Mouse (Mus musculus) neural tube, embryonic 12.5 days (tissue): ENCODE measurements at regions not wholly inside any gene's neighbourhood (a gene's known extent, or its start where the extent isn't known, plus 50 kb on each side); places are given as distances from the start of the nearest gene placed in this dataset.

Experiments used
- ATAC-seq: fragments of 200-750 bp; cut with Nextera tagmentation; 2 replicates; pipeline ENCODE4 v1.8.0; 2017; ENCODE audit warnings: low read depth, mild to moderate bottlenecking, moderate TSS enrichment, moderate library complexity; ENCODE audit not compliant: low FRiP score
- H3K27ac ChIP-seq: fragments of 300-500 bp; sonication (generic); 2 replicates; pipeline ENCODE4 v1.5.1; 2016
- H3K27me3 ChIP-seq: fragments of 300-500 bp; sonication (generic); replicated peaks from 2 replicates; pipeline ENCODE4 v1.6.1; 2016; ENCODE audit warnings: mild to moderate bottlenecking
- H3K36me3 ChIP-seq: fragments of 300-500 bp; sonication (generic); 2 replicates; pipeline ENCODE4 v1.6.1; 2016; ENCODE audit warnings: mild to moderate bottlenecking
- H3K4me1 ChIP-seq: fragments of 300-500 bp; sonication (generic); 2 replicates; pipeline ENCODE4 v1.6.1; 2016
- H3K4me2 ChIP-seq: fragments of 300-500 bp; sonication (generic); replicated peaks from 2 replicates; pipeline ENCODE4 v1.6.1; 2016; ENCODE audit warnings: mild to moderate bottlenecking
- H3K4me3 ChIP-seq: fragments of 300-500 bp; sonication (generic); 2 replicates; pipeline ENCODE4 v1.5.1; 2016
- H3K9ac ChIP-seq: fragments of 300-500 bp; sonication (generic); 2 replicates; pipeline ENCODE4 v1.6.1; 2016; ENCODE audit warnings: mild to moderate bottlenecking
- H3K9me3 ChIP-seq: fragments of 300-500 bp; sonication (generic); 2 replicates; pipeline ENCODE4 v1.6.1; 2016; ENCODE audit warnings: mild to moderate bottlenecking
- WGBS: fragments of 180-500 bp; shearing (Covaris S2); methylation state at CpG from one replicate; pipeline ENCODE4 v1.1.7; 2016; 5-methylcytosine and 5-hydroxymethylcytosine counted together

DNA sequence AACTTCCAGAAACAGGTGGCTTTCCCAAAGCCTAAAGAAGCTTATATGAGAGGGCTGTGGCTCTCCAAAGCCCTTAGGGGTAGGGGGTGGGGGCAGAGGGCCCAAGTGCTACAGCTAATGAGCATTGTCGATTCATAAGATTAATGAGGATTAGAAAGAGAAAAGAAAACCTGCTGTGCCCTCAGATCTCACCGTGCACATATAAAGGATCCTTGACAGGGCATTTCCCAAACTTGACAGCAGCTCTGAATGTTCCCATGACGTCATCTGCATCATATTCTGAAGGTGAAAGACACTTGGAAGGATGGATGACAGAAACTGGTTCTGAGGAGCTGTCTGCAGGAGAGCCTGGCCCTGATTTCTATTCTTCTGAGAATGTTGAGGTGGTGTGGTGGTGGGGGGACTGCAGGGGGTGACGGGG lies 292.4 kb downstream of the Matn1 start:
- Histone ChIP-seq H3K4me2 (no peak overlapping the region), H3K27ac (no peak overlapping the region), H3K9me3 (no peaks in the 10 kb centered on the region), H3K4me3 (no peak overlapping the region), H3K36me3 (no peaks in the 10 kb centered on the region), H3K27me3 (no peaks in the 10 kb centered on the region), H3K9ac (no peak overlapping the region), H3K4me1 (no peaks in the 10 kb centered on the region)
- no peak for ATAC-seq
- 45% methylated on average over 4 of the region's 4 CpGs for WGBS

DNA sequence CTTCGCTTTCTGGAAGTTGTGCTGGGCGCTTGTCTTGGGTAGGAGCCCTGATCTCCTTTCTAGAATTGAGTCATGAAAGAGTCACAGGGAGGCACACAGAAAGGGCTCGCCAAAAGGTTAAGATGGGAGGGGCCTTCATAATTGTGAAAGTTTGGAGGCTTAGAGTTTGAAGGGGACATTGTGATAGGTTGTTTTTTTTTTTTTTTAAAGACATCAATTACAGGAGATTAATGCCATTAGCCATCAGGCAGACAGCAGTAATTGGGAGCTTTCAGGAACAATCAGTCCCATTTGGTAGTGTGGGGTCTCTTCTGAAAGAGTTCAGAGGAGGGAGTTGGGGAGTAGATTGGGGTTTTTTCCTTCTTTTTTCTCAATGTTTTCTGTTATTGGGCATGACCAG lies 294.4 kb downstream of the Matn1 start:
- peaks cover 5% of the 10 kb centered on the region for H3K4me1 ChIP-seq
- H3K36me3 ChIP-seq = no peaks in the 10 kb centered on the region
- no peaks in the 10 kb centered on the region for H3K9me3 ChIP-seq
- no peak for ATAC-seq
- no peak overlapping the region for H3K27ac ChIP-seq
- 86% methylated on average over 3 of the region's 3 CpGs for WGBS
- H3K4me3 ChIP-seq = no peak overlapping the region
- no peak overlapping the region for H3K9ac ChIP-seq
- no peaks in the 10 kb centered on the region for H3K27me3 ChIP-seq
- H3K4me2 ChIP-seq = no peak overlapping the region

DNA sequence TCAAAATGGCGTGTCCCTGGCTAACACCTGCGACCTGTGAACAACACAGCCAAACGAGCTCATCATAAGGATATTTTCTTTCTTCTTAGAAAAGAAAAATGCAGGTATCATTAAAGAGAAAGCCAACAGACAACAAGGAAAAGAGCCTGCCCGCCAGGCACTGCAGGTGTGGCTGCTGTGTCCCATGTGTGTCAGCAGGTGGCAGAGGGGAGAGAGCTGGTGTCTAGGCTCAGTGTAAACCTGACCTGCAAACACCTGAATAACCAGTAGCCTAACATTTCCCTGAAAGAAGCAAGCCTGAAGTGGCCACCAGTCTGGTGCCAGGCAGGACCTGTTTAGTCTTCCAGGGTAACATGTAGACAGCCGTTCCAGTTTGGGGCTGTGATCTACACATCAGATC lies 294.9 kb downstream of the Matn1 start:
- Histone ChIP-seq H3K36me3 (no peaks in the 10 kb centered on the region), H3K27me3 (no peaks in the 10 kb centered on the region)
- WGBS = 83% methylated on average over 5 of the region's 5 CpGs

GRCm38 (mm10) chr4:131240457-131240856 lies 296.3 kb downstream of the Matn1 start:
- WGBS = 86% methylated on average over 4 of the region's 4 CpGs
- Histone ChIP-seq H3K4me3 (no peak overlapping the region), H3K36me3 (no peaks in the 10 kb centered on the region), H3K4me1 (peaks cover 12% of the 10 kb centered on the region), H3K9me3 (no peaks in the 10 kb centered on the region), H3K9ac (no peak overlapping the region), H3K27me3 (no peaks in the 10 kb centered on the region), H3K4me2 (no peak overlapping the region), H3K27ac (no peak overlapping the region)
- ATAC-seq = no peak

More for the DNA sequence above, 294.9 kb downstream of the Matn1 start:
- ATAC-seq = no peak
- no peaks in the 10 kb centered on the region for H3K9me3 ChIP-seq
- peaks cover 11% of the 10 kb centered on the region for H3K4me1 ChIP-seq
- no peak overlapping the region for H3K27ac ChIP-seq
- H3K9ac ChIP-seq = no peak overlapping the region
- no peak overlapping the region for H3K4me2 ChIP-seq
- no peak overlapping the region for H3K4me3 ChIP-seq

GRCm38 (mm10) chr4:131242250-131242649 lies 298.1 kb downstream of the Matn1 start:
- 83% methylated on average over 4 of the region's 4 CpGs for WGBS
- no peak overlapping the region for H3K27ac ChIP-seq
- H3K4me3 ChIP-seq = no peak overlapping the region
- H3K27me3 ChIP-seq = peaks cover 6% of the 10 kb centered on the region
- no peak overlapping the region for H3K9ac ChIP-seq
- no peaks in the 10 kb centered on the region for H3K36me3 ChIP-seq
- ATAC-seq = no peak
- no peak overlapping the region for H3K4me2 ChIP-seq
- peaks cover 12% of the 10 kb centered on the region for H3K4me1 ChIP-seq
- no peaks in the 10 kb centered on the region for H3K9me3 ChIP-seq

DNA sequence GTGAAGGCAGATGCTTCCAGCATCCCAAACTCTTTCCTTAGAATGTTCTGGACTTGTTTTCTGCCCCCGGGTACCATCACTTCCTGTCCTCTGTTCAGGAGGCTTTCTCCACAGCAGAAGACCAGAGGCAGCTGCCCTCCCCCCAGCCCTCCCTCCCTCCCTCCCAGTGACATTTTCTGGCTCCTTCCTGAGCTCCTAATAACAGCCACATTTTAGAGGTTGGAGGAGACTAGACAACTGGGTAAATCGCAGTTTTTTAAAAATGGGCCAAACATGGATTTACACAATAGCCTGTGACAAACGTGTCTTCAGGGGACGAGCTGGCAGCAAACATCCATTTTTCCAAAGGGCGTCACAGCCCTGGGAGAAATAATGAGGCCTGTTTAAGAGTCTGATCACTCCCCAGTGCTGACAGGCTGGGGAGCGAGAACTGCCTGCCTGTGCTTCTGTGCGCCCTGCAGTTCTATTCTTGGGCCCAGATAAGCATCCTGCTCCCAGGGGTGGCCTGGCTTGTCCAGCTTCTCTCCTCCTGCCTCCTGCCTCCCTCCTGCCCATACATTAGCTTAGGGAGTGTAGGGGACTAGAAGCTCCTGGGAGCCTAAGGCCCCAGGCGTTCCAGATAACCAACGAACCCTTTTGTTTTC lies 299.7 kb downstream of the Matn1 start:
- no peak overlapping the region for H3K4me3 ChIP-seq
- H3K9ac ChIP-seq = no peak overlapping the region
- peak; percentile 48; the same call in 1 of the 2 replicates for ATAC-seq
- H3K4me1 ChIP-seq = peaks cover 12% of the 10 kb centered on the region
- no peaks in the 10 kb centered on the region for H3K36me3 ChIP-seq
- H3K9me3 ChIP-seq = no peaks in the 10 kb centered on the region
- H3K27me3 ChIP-seq = peaks cover 6% of the 10 kb centered on the region
- 36% methylated on average over 9 of the region's 9 CpGs for WGBS
- 0 out of 2 replicates have a peak overlapping the region, but pooled peaks have one; percentile 33 for H3K27ac ChIP-seq
- H3K4me2 ChIP-seq = no peak overlapping the region

DNA sequence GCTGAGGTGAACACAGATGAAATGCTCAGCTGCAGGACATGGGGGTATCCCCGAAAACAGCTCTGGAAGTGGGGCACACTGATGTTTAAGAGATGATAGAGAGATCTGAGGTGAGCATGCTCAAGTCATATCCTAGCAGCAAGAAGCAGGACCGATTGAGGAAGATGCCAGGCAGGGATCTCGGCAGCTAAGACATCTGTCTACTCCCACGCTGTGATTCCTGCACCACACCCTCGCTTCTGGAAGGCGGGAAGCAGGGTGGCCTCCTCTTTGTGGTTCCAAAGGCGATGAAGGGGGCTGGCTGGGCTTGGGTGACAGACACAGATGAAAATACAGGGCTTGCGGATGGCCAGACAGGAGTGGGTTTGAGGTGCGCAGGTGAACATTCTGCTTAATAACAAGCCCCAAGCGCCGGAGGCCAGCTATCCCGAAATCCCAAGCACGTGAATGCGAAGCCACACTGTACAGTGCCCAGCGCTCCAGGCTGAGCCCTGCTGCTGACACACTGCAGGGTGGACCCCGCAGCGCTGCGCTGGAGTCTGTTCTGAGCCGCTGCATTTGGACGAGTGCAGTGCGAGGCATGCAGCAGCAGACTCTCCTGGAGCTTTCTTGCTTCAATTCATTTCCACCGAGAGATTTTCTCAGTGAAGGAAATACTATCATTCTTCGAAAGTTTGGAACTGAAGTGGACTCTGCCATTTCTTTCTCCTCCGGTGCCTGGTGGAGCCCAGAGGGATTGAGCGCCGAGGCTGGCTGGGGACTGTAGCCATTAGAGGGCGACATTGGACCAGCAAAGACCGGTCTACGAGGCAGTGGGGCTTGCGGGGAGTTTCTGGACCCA lies 308.6 kb downstream of the Matn1 start:
- Histone ChIP-seq H3K4me1 (peaks cover 11% of the 10 kb centered on the region; the same call in 1 of the 2 replicates), H3K27ac (no peak overlapping the region), H3K4me3 (no peak overlapping the region), H3K4me2 (peak overlapping the region; percentile 49), H3K9me3 (no peaks in the 10 kb centered on the region), H3K9ac (no peak overlapping the region), H3K36me3 (no peaks in the 10 kb centered on the region), H3K27me3 (peaks cover 9% of the 10 kb centered on the region)
- peak; percentile 65; the same call in 1 of the 2 replicates for ATAC-seq
- WGBS = 22% methylated on average over 30 of the region's 30 CpGs

DNA sequence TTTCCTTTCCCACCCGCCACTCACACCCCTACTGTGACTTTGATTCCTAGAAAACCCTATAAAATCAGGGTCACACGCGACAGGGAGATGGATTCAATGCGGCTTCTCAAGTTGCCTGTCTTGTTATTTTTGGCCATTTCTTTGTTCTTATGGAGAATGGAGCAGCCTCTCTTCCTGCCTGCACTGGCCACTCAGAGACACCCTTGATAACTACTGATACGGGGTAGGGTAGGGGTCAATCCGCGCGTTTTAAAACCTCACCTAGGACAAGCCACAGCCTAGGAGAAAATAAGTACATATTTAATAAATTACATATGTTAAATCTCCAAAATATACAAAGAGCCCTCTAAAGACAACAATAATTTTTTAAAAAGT lies 309.2 kb downstream of the Matn1 start:
- peaks cover 9% of the 10 kb centered on the region for H3K27me3 ChIP-seq
- 11% methylated on average over 8 of the region's 8 CpGs for WGBS
- H3K9ac ChIP-seq = no peak overlapping the region
- no peak overlapping the region for H3K27ac ChIP-seq
- no peak overlapping the region for H3K4me3 ChIP-seq
- H3K4me1 ChIP-seq = peaks cover 11% of the 10 kb centered on the region; the same call in 1 of the 2 replicates
- H3K9me3 ChIP-seq = no peaks in the 10 kb centered on the region
- ATAC-seq = no peak
- no peaks in the 10 kb centered on the region for H3K36me3 ChIP-seq
- H3K4me2 ChIP-seq = peak overlapping the region; percentile 49

DNA sequence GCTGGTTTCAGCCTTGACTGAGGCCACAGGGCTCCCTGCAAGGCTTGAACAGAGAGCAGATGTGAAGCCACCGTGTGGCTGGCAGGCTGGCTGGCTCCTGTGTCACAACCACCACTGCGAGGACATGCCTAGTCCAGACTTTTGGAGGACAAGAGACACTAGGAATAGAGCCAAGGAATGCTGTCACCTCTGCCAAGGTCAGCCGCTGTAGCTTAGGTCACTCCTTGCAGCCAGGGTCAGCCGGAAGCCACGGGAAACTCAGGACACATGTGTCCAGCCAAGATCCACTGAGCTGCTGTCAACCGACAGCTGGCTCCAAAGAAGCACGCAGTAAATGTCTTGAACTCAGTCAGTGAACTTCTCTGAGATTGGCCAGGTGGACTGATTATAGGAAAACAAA lies 310.1 kb downstream of the Matn1 start:
- H3K4me2 ChIP-seq = no peak overlapping the region
- no peak overlapping the region for H3K9ac ChIP-seq
- no peak overlapping the region for H3K4me3 ChIP-seq
- no peaks in the 10 kb centered on the region for H3K36me3 ChIP-seq
- 76% methylated on average over 7 of the region's 7 CpGs for WGBS
- H3K27ac ChIP-seq = no peak overlapping the region
- peaks cover 9% of the 10 kb centered on the region for H3K27me3 ChIP-seq
- no peak for ATAC-seq
- no peaks in the 10 kb centered on the region for H3K9me3 ChIP-seq
- peaks cover 11% of the 10 kb centered on the region; the same call in 1 of the 2 replicates for H3K4me1 ChIP-seq

DNA sequence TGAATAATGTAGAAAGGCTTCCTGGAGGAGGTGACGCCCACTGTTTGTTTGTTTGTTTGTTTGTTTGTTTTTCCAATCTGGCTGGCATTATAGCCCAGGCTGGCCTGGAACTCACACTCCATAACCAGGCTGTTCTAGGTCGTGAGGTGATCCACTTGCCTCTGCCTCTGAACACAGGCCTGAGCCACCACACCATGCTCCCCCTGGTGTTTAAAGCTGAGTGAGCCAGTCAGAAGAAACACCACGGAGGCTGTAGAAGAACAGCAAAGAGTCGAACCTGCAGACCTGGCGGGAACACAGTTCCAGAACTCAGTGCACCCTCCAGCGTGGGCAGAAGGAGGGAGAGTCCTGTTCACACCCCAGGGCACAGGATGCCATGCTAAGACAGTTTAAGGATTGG lies 310.5 kb downstream of the Matn1 start:
- 52% methylated on average over 6 of the region's 6 CpGs for WGBS

GRCm38 (mm10) chr4:131261236-131261635 lies 317.1 kb downstream of the Matn1 start:
- no peaks in the 10 kb centered on the region for H3K9me3 ChIP-seq
- no peak overlapping the region for H3K27ac ChIP-seq
- H3K36me3 ChIP-seq = no peaks in the 10 kb centered on the region
- H3K4me2 ChIP-seq = no peak overlapping the region
- no peaks in the 10 kb centered on the region; the same call in 1 of the 2 replicates for H3K27me3 ChIP-seq
- no peak overlapping the region for H3K4me3 ChIP-seq
- no peak overlapping the region for H3K9ac ChIP-seq
- ATAC-seq = no peak
- WGBS = 58% methylated on average over 2 of the region's 2 CpGs
- no peaks in the 10 kb centered on the region for H3K4me1 ChIP-seq

More for the DNA sequence above, 310.5 kb downstream of the Matn1 start:
- ATAC-seq = no peak
- Histone ChIP-seq H3K4me1 (peaks cover 11% of the 10 kb centered on the region; the same call in 1 of the 2 replicates), H3K9ac (no peak overlapping the region), H3K4me3 (no peak overlapping the region), H3K27ac (no peak overlapping the region), H3K9me3 (no peaks in the 10 kb centered on the region), H3K27me3 (peaks cover 9% of the 10 kb centered on the region), H3K4me2 (no peak overlapping the region), H3K36me3 (no peaks in the 10 kb centered on the region)

- Histone ChIP-seq H3K4me1 (no peaks in the 10 kb centered on the region), H3K4me2 (no peak overlapping the region), H3K9me3 (no peaks in the 10 kb centered on the region), H3K36me3 (no peaks in the 10 kb centered on the region), H3K27me3 (no peaks in the 10 kb centered on the region; the same call in 1 of the 2 replicates), H3K9ac (no peak overlapping the region), H3K4me3 (no peak overlapping the region), H3K27ac (no peak overlapping the region)
- WGBS = 77% methylated on average over 6 of the region's 6 CpGs
- no peak for ATAC-seq
Observed at GRCm38 (mm10) chr4:131262909-131263308, 318.7 kb downstream of the Matn1 start.
